Mouse (Mus musculus): Measurements from ENCODE around the gene Pi4k2b.

- TF ChIP-seq CTCF (conservative IDR thresholded peaks at IDR 0.05; ENCODE audit: low read length) (no peak), NANOG (IDR thresholded peaks at IDR 0.05; ENCODE audit: borderline replicate concordance, low read length) (no peak), POU5F1 (IDR thresholded peaks at IDR 0.05; ENCODE audit: borderline replicate concordance, low read length) (no peak)
Observed at GRCm38 (mm10) chr5:52813312-52813711, 71.9 kb downstream of the Pi4k2b start.

Measured in E14TG2a.4 (cell line).